Mouse (Mus musculus): ENCODE measurements around the gene Olfr1312.
"Not testable (repeated sequence)": the region's sequence is repeated elsewhere in the genome, so short reads cannot be mapped to it uniquely, and the experiment has no call there.

Olfr1312 gene

GRCm38 (mm10) chr2:112050138-112050537 lies at the start of gene Olfr1312:
Gene Olfr1312, minus strand, starts transcription at chr2:112050238.
- CTCF ChIA-PET, result no interaction called here

GRCm38 (mm10) chr2:112096681-112097080 lies 46.6 kb upstream of the Olfr1312 start, which contains the start of gene Olfr1314:
Gene Olfr1314, minus strand, starts transcription at chr2:112096781.
- CTCF ChIA-PET, result no interaction called here

GRCm38 (mm10) chr2:112077743-112078142 lies 27.7 kb upstream of the Olfr1312 start, which contains the start of gene Olfr1313:
Gene Olfr1313, minus strand, starts transcription at chr2:112077843.
- CTCF ChIA-PET, result no interaction called here

GRCm38 (mm10) chr2:112026971-112027370 lies 23.1 kb downstream of the Olfr1312 start:
- CTCF ChIA-PET, result not testable (repeated sequence)

GRCm38 (mm10) chr2:112024312-112024711 lies 25.7 kb downstream of the Olfr1312 start, which contains the start of gene Olfr1311:
Gene Olfr1311, minus strand, starts transcription at chr2:112024412.
- CTCF ChIA-PET, result no interaction called here

- CTCF ChIA-PET, result no interaction called here
These were observed 35.1 kb downstream of the Olfr1312 start for GRCm38 (mm10) chr2:112014900-112015299.

- CTCF ChIA-PET, result no interaction called here
These were observed 37.4 kb downstream of the Olfr1312 start, which contains the start of gene Olfr1310 for GRCm38 (mm10) chr2:112012608-112013007. Gene Olfr1310, minus strand, starts transcription at chr2:112012708.

- CTCF ChIA-PET, result no interaction called here
These were observed 59.9 kb downstream of the Olfr1312 start, which contains the start of gene Olfr1309 for GRCm38 (mm10) chr2:111990181-111990580. Gene Olfr1309, minus strand, starts transcription at chr2:111990281.
